Mouse (Mus musculus) midbrain, embryonic 14.5 days (tissue): ENCODE measurements at regions not wholly inside any gene's neighbourhood (a gene's known extent, or its start where the extent isn't known, plus 50 kb on each side); places are given as distances from the start of the nearest gene placed in this dataset.
"Not testable (repeated sequence)": the region's sequence is repeated elsewhere in the genome, so short reads cannot be mapped to it uniquely, and the experiment has no call there.

Experiments
- ATAC-seq: fragments of 200-750 bp; cut with Nextera tagmentation; 2 replicates; pipeline ENCODE4 v1.8.0; 2017; ENCODE audit warnings: moderate number of reproducible peaks, moderate library complexity; ENCODE audit not compliant: low FRiP score, low TSS enrichment
- DNase-seq: peaks from one replicate; pipeline ENCODE4 v3.0.0-alpha.2; 2015
- H3K27ac ChIP-seq: fragments of 300-500 bp; sonication (generic); replicated peaks from 2 replicates; pipeline ENCODE4 v1.5.1; 2014; ENCODE audit warnings: mild to moderate bottlenecking, low read depth, low read length, moderate library complexity
- H3K27me3 ChIP-seq: fragments of 300-500 bp; sonication (generic); 2 replicates; pipeline ENCODE4 v1.6.1; 2014; ENCODE audit warnings: low read length, control low read depth, mixed read lengths; ENCODE audit not compliant: control insufficient read depth, insufficient read depth
- H3K36me3 ChIP-seq: fragments of 300-500 bp; sonication (generic); 2 replicates; pipeline ENCODE4 v1.6.1; 2014; ENCODE audit warnings: low read length, control low read depth; ENCODE audit not compliant: control insufficient read depth, insufficient read depth
- H3K4me1 ChIP-seq: fragments of 300-500 bp; sonication (generic); 2 replicates; pipeline ENCODE4 v1.6.1; 2014; ENCODE audit warnings: mild to moderate bottlenecking, antibody characterized with exemption, low read length, control low read depth; ENCODE audit not compliant: control insufficient read depth, insufficient read depth
- H3K4me2 ChIP-seq: fragments of 300-500 bp; sonication (generic); 2 replicates; pipeline ENCODE4 v1.6.1; 2014; ENCODE audit warnings: mild to moderate bottlenecking, low read length, moderate library complexity
- H3K4me3 ChIP-seq: fragments of 300-500 bp; sonication (generic); replicated peaks from 2 replicates; pipeline ENCODE4 v1.5.1; 2014; ENCODE audit warnings: low read depth, low read length
- H3K9ac ChIP-seq: fragments of 300-500 bp; sonication (generic); replicated peaks from 2 replicates; pipeline ENCODE4 v1.6.1; 2014; ENCODE audit warnings: mild to moderate bottlenecking, low read length, moderate library complexity
- H3K9me3 ChIP-seq: fragments of 300-500 bp; sonication (generic); 2 replicates; pipeline ENCODE4 v1.6.1; 2016; ENCODE audit warnings: low read length, control low read depth, mixed read lengths; ENCODE audit not compliant: control insufficient read depth
- WGBS: fragments of 180-500 bp; shearing (Covaris S2); extraction: QIAGEN DNeasy Blood & Tissue Kit; methylation state at CpG from one replicate; pipeline ENCODE4 v1.1.7; 2014; 5-methylcytosine and 5-hydroxymethylcytosine counted together

DNA sequence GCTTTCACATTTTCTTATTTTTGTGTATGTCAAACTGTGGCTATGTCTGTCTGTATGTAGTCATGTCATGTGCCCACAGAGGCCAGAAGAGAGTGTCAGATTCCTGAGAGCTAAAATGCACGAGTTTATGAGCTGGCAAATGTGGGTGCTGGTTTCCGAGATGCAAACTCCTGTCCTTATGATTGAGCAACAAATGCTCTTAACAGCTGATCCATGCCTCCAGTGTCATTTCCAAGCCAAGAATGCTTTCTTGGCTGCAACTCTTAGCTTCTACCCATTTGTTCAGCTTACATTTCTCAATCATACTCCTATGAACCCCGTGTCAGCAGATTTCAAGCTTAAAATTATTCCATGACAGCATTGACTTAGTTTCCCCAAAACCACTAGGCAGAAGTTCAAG, 3601.5 kb downstream of the 9330182O14Rik start:
- Histone ChIP-seq H3K9me3 (no peaks in the 10 kb centered on the region), H3K4me3 (no peak overlapping the region), H3K4me2 (no peak overlapping the region), H3K27me3 (no peaks in the 10 kb centered on the region), H3K27ac (no peak overlapping the region), H3K4me1 (no peaks in the 10 kb centered on the region), H3K9ac (no peak overlapping the region), H3K36me3 (no peaks in the 10 kb centered on the region)
- DNase-seq (no peak), ATAC-seq (no peak)
- 89% methylated on average over 3 of the region's 3 CpGs for WGBS

- no peak; the same call in 1 of the 2 replicates for ATAC-seq
- H3K9ac ChIP-seq, result no peak overlapping the region
- no peak overlapping the region for H3K4me2 ChIP-seq
- no peaks in the 10 kb centered on the region for H3K4me1 ChIP-seq
- WGBS, result 26% methylated on average over 3 of the region's 3 CpGs
- no peak overlapping the region for H3K27ac ChIP-seq
- H3K9me3 ChIP-seq, result no peaks in the 10 kb centered on the region
- peak; percentile 84 for DNase-seq
- no peaks in the 10 kb centered on the region for H3K27me3 ChIP-seq
- H3K4me3 ChIP-seq, result no peak overlapping the region
- H3K36me3 ChIP-seq, result no peaks in the 10 kb centered on the region
Measured at GRCm38 (mm10) chr15:43758256-43758655, 3624.1 kb downstream of the 9330182O14Rik start.

- WGBS, result 79% methylated on average over 2 of the region's 2 CpGs
- Histone ChIP-seq H3K4me1 (no peaks in the 10 kb centered on the region), H3K9ac (no peak overlapping the region), H3K4me2 (no peak overlapping the region), H3K36me3 (no peaks in the 10 kb centered on the region), H3K4me3 (no peak overlapping the region), H3K9me3 (no peaks in the 10 kb centered on the region), H3K27ac (no peak overlapping the region), H3K27me3 (no peaks in the 10 kb centered on the region)
- DNase-seq (no peak), ATAC-seq (no peak)
Measured at GRCm38 (mm10) chr15:43764606-43765005, 3630.4 kb downstream of the 9330182O14Rik start.

DNA sequence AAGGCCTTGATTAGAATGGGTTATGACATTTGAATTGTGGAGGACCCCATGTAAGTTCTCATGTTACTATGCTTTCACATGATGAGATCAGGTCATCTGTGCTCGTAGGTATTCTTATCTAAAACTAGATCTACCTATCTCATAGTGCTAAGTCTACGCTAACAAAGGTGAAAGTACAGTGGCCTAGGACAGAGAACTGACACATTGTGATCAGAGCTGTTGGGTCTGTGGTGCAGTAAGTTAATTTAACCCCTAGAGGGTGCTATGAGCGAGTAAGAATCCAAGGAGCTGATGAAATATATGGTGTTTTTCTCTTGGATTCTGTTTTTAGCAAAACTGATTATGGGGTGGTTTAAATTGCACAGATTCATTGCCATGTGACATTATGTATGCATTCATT, 3638.6 kb downstream of the 9330182O14Rik start:
- H3K4me2 ChIP-seq, result no peak overlapping the region
- H3K9me3 ChIP-seq, result no peaks in the 10 kb centered on the region
- H3K36me3 ChIP-seq, result no peaks in the 10 kb centered on the region
- WGBS, result 37% methylated on average over 3 of the region's 3 CpGs
- H3K4me1 ChIP-seq, result no peaks in the 10 kb centered on the region
- peak; percentile 73 for DNase-seq
- no peak overlapping the region for H3K27ac ChIP-seq
- ATAC-seq, result peak; percentile 39; the same call in 1 of the 2 replicates
- no peaks in the 10 kb centered on the region for H3K27me3 ChIP-seq
- H3K4me3 ChIP-seq, result no peak overlapping the region
- no peak overlapping the region for H3K9ac ChIP-seq

DNA sequence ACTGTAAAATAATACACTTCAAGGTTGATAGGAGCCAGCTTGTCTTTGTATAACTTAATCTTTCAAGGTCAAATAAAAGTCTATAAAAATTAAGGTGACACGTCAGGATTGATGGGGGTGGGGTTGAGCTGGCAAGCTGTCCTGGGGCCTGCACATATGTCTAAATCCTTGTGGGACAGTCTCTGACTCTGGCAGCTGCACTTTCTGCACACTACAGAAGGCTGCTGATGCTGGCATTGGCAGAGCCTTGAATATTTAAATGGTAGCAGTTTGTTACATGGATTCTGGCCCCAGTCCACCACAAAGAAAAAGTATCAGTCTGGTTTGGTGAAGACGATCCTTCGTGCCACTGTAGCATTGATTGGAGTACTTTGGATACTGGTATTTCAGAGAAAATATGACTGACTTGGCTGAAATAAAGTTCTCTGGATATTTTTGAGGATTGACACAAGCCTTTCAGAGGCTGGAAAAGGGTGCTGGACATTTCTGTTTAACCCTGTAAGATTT, 3648.0 kb downstream of the 9330182O14Rik start:
- H3K4me3 ChIP-seq, DNase-seq, H3K36me3 ChIP-seq, H3K9ac ChIP-seq, H3K27me3 ChIP-seq, ATAC-seq, H3K4me1 ChIP-seq, H3K4me2 ChIP-seq, H3K9me3 ChIP-seq, H3K27ac ChIP-seq: not testable (repeated sequence)
- WGBS, result 83% methylated on average over 3 of the region's 3 CpGs

GRCm38 (mm10) chr15:43784171-43784570, 3650.0 kb downstream of the 9330182O14Rik start:
- H3K4me1 ChIP-seq, result no peaks in the 10 kb centered on the region
- no peak overlapping the region for H3K4me3 ChIP-seq
- no peak overlapping the region for H3K9ac ChIP-seq
- WGBS, result 88% methylated on average over 3 of the region's 3 CpGs
- H3K36me3 ChIP-seq, result no peaks in the 10 kb centered on the region
- no peak overlapping the region for H3K4me2 ChIP-seq
- H3K27me3 ChIP-seq, result no peaks in the 10 kb centered on the region
- H3K27ac ChIP-seq, result no peak overlapping the region
- no peaks in the 10 kb centered on the region for H3K9me3 ChIP-seq
- DNase-seq (no peak), ATAC-seq (no peak)

DNA sequence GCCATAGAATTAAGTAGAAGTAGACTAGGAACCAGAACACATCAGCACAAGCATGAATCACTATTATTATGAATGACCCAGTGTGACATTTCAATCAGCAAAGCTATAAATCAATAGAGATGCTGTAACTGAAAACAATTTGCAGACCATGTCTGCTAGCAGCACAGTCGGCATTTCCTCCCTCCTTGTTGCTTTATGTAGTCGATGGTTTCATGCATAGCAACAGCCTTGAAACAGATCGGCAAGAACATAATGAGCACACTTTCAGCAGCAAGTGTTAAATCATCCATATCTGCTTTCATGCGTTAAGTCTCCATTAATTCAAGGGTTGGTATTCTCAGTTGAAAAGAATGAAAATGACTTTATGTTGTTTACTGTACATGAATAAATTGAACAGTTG, 3669.2 kb downstream of the 9330182O14Rik start:
- no peak overlapping the region for H3K4me3 ChIP-seq
- no peak overlapping the region for H3K9ac ChIP-seq
- no peaks in the 10 kb centered on the region for H3K27me3 ChIP-seq
- no peak overlapping the region for H3K27ac ChIP-seq
- WGBS, result 33% methylated on average over 4 of the region's 4 CpGs
- no peaks in the 10 kb centered on the region for H3K9me3 ChIP-seq
- ATAC-seq (no peak), DNase-seq (peak; percentile 12)
- H3K4me1 ChIP-seq, result no peaks in the 10 kb centered on the region
- no peak overlapping the region for H3K4me2 ChIP-seq
- no peaks in the 10 kb centered on the region for H3K36me3 ChIP-seq
